Comparison of ENCODE assay signal across 25 mouse cellular contexts in genomic region chr9:95897392-95897791, GRCm38 (mm10). TPM values are rescaled to one million over a fixed set of nuclear protein-coding genes. Genes with fewer than 3 reads are reported as not detected.
"Had no signal": no experiment of that assay in that cellular context is flagged by ENCODE, and none has a peak within 500 bp of the region (broad histone marks: within the 10 kb centered on the region; RNA-seq: fewer than 3 reads in every experiment).

No protein-coding gene starts in this region.

- ATAC-seq: hindbrain, postnatal 0 days; intestine, embryonic 16.5 days had no signal

- H3K27me3 ChIP-seq: heart, embryonic 13.5 days; heart, embryonic 15.5 days; hindbrain, embryonic 13.5 days; hindbrain, embryonic 15.5 days; kidney, embryonic 15.5 days; limb, embryonic 12.5 days; liver, embryonic 13.5 days had no signal

- H3K9ac ChIP-seq: heart, embryonic 13.5 days; heart, embryonic 15.5 days; hindbrain, embryonic 13.5 days; hindbrain, embryonic 15.5 days; kidney, embryonic 15.5 days; limb, embryonic 12.5 days; liver, embryonic 13.5 days had no signal

- H3K9me3 ChIP-seq: heart, embryonic 15.5 days; hindbrain, embryonic 13.5 days; hindbrain, embryonic 15.5 days; kidney, embryonic 15.5 days; limb, embryonic 10.5 days; limb, embryonic 12.5 days; liver, embryonic 13.5 days had no signal

- H3K27ac ChIP-seq: heart, adult 2 months; heart, embryonic 13.5 days; heart, embryonic 15.5 days; hindbrain, embryonic 13.5 days; hindbrain, embryonic 15.5 days; hindbrain, postnatal 0 days; kidney, embryonic 15.5 days; kidney, postnatal 0 days; limb, embryonic 10.5 days; limb, embryonic 12.5 days; liver, embryonic 13.5 days had no signal

- H3K4me1 ChIP-seq: heart, embryonic 15.5 days; hindbrain, embryonic 13.5 days; hindbrain, embryonic 15.5 days; kidney, embryonic 15.5 days; limb, embryonic 10.5 days; limb, embryonic 12.5 days; liver, embryonic 13.5 days had no signal

- DNase-seq: gastrocnemius, postnatal 14 days; gastrocnemius, postnatal 36 days; heart, adult 11 months; heart, adult 2 months; kidney, adult 11 months; kidney, adult 2 months; kidney, adult 9 months; kidney, postnatal 14 days; kidney, postnatal 36 days; layer of hippocampus, adult 9-11 months; layer of hippocampus, postnatal 36 days; liver; liver, embryonic 13.5 days had no signal

- H3K4me3 ChIP-seq: heart, adult 2 months; heart, embryonic 13.5 days; heart, embryonic 15.5 days; hindbrain, embryonic 13.5 days; hindbrain, embryonic 15.5 days; kidney, embryonic 15.5 days; limb, embryonic 10.5 days; limb, embryonic 12.5 days; liver, embryonic 13.5 days had no signal

RNA-seq across cellular contexts. Expression of gene Pls1, which starts 52.3 kb away (rescaled TPM):
- total RNA-seq: gastrocnemius, adult 8-10 months; gastrocnemius, postnatal 36 days; hematopoietic stem cell, adult 5-6 weeks had no signal
